Mouse (Mus musculus) mammary gland, adult 2 months (tissue): ENCODE results near the gene Ttc27. TPM values are rescaled to one million over a fixed set of nuclear protein-coding genes. Genes with fewer than 3 reads are reported as not detected.

Experiments used
- polyA plus RNA-seq: library from polyadenylated mRNA; depleted of rRNA; stranded (reverse); fragments of >200 nt; gene quantifications from 2 replicates; pipeline ENCODE4 v1.2.3, GENCODE M21; 2012; ENCODE audit warnings: low replicate concordance; rRNA removed

The Ttc27 gene
- polyA plus RNA-seq = 3.0 and 3.4 TPM in 2 replicates

DNA sequence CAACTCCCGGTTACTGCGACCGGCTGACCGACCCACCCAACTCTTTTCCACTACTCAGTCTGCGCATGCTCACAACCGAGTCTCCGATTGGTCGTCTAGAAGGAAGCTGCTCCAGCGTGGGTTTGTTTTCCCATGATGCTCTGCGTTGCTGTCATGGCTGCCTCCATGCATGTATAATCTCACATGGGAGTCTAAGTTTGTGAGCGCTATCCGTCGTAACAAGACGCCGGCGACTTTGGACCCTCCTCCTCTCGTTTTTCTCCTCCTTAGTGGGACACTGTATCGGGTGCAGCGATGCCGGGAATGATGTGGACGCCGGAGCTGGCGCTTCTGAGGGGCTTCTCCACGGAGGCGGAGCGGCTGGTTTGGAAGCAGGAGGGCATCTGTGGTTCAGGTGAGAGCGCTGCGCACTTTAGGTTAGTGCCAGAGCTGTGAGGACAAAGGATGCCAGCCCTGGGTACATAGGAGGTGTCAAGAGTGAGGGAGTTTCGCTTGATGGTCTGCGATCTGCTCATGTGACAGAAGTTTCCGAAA, at the start of gene Ttc27:
Gene Ttc27 (plus strand): TSS at position 115 of the 534 bp plus-strand sequence.

Other genes with a start within 250 kb of the Ttc27 start
- 21.0 and 200 TPM in 2 replicates for gene Yipf4, start 228.2 kb upstream of the Ttc27 start, polyA plus RNA-seq
- 108 and 115 TPM in 2 replicates for gene Birc6, start 189.4 kb upstream of the Ttc27 start, polyA plus RNA-seq